Mouse (Mus musculus) liver, adult 2 months (tissue): Measurements from ENCODE around the gene B3galt4.

Source experiments
- CTCF ChIP-seq: fragments of 200-500 bp; IDR thresholded peaks from 2 replicates; pipeline ENCODE4 v1.5.1; 2011; ENCODE audit warnings: low read depth, low read length, control low read depth
- POLR2A ChIP-seq: fragments of 200-500 bp; IDR thresholded peaks from 2 replicates; pipeline ENCODE4 v1.6.1; 2011; ENCODE audit warnings: low read length, control low read depth; ENCODE audit not compliant: insufficient read depth; ENCODE audit errors: extremely low read depth

DNA sequence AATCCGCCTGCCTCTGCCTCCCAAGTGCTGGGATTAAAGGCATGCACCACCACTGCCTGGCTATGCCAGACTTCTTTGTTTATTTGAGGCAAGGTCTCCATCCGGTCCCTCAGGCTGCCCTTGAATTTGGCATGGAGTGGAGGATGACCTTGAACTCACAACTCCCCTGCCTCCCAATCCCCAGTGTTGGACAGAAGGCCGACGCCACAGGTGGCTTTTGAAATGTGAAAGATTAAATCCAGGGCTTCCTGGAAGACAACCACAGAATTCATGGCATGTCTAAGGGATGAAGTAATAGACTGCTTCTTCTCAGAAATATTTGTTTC, 50.3 kb downstream of the B3galt4 start:
- TF ChIP-seq POLR2A (no peak), CTCF (no peak)
